Mouse (Mus musculus) liver, embryonic 14.5 days (tissue): Measurements from ENCODE around the gene Hs3st6.

Source experiments
- CTCF ChIP-seq: IDR thresholded peaks from 2 replicates; pipeline ENCODE4 v1.5.1; 2016; ENCODE audit warnings: antibody characterized with exemption, low read depth, control low read depth
- EP300 ChIP-seq: IDR thresholded peaks from 2 replicates; pipeline ENCODE4 v1.6.1; 2016; ENCODE audit warnings: antibody characterized with exemption, low read depth

DNA sequence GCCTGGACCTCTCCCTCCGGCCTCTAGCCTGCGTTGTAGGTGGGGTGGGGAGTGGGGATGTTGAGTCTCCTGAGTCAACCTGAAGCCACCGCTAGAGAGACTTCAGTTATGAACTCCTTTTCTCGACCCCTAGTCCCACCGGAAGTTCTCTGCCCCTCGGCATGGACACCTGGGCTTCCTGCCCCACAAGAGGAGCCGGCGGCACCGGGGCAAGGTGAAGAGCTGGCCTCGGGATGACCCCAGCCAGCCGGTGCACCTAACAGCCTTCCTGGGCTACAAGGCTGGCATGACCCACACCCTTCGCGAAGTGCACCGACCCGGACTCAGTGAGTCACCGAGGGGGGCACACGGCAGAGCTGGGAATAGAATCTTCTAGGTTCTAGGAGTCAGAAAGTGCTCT is 24.6 kb upstream of the Hs3st6 start:
- TF ChIP-seq CTCF (no peak), EP300 (no peak)
